Mouse (Mus musculus) lung, embryonic 14.5 days (tissue): ENCODE measurements around the gene Fam78a. TPM values are rescaled to one million over a fixed set of nuclear protein-coding genes. Genes with fewer than 3 reads are reported as not detected.

Experiments
- ATAC-seq: fragments of 200-750 bp; cut with Nextera tagmentation; 2 replicates; pipeline ENCODE4 v1.8.0; 2017; ENCODE audit warnings: mild to moderate bottlenecking, moderate TSS enrichment, moderate library complexity; ENCODE audit not compliant: insufficient read depth
- DNase-seq: peaks from one replicate; pipeline ENCODE4 v3.0.0-alpha.2; 2015
- H3K27ac ChIP-seq: fragments of 300-500 bp; sonication (generic); 2 replicates; pipeline ENCODE4 v1.5.1; 2014; ENCODE audit warnings: low read depth, mild to moderate bottlenecking, moderate library complexity
- H3K27me3 ChIP-seq: fragments of 300-500 bp; sonication (generic); 2 replicates; pipeline ENCODE4 v1.6.1; 2014; ENCODE audit warnings: low read length, control low read depth; ENCODE audit not compliant: insufficient read depth
- H3K36me3 ChIP-seq: fragments of 300-500 bp; sonication (generic); 2 replicates; pipeline ENCODE4 v1.6.1; 2014; ENCODE audit warnings: control low read depth; ENCODE audit not compliant: insufficient read depth
- H3K4me1 ChIP-seq: fragments of 300-500 bp; sonication (generic); 2 replicates; pipeline ENCODE4 v1.6.1; 2014; ENCODE audit warnings: antibody characterized with exemption, control low read depth; ENCODE audit not compliant: insufficient read depth
- H3K4me2 ChIP-seq: fragments of 300-500 bp; sonication (generic); 2 replicates; pipeline ENCODE4 v1.6.1; 2014; ENCODE audit warnings: mild to moderate bottlenecking
- H3K4me3 ChIP-seq: fragments of 300-500 bp; sonication (generic); 2 replicates; pipeline ENCODE4 v1.5.1; 2014; ENCODE audit warnings: low read depth, low read length
- H3K9ac ChIP-seq: fragments of 300-500 bp; sonication (generic); 2 replicates; pipeline ENCODE4 v1.6.1; 2014
- H3K9me3 ChIP-seq: fragments of 300-500 bp; sonication (generic); 2 replicates; pipeline ENCODE4 v1.6.1; 2016; ENCODE audit warnings: low read depth, low read length, control low read depth
- CTCF ChIP-seq: IDR thresholded peaks from 2 replicates; pipeline ENCODE4 v1.5.1; 2016; ENCODE audit warnings: antibody characterized with exemption, low read depth
- WGBS: fragments of 180-500 bp; shearing (Covaris S2); extraction: QIAGEN DNeasy Blood & Tissue Kit; methylation state at CpG from one replicate; pipeline ENCODE4 v1.1.7; 2014; 5-methylcytosine and 5-hydroxymethylcytosine counted together
- polyA plus RNA-seq: library from polyadenylated mRNA; unstranded; fragments of >200 nt; fragmentation: Nextera tagmentation; extraction: Ambion mirVana; gene quantifications from 2 replicates; pipeline ENCODE4 v1.2.1, GENCODE M21; 2014

Gene Fam78a
- polyA plus RNA-seq, 1 experiment from 2014 or later = 4.9 TPM

- no peak overlapping the region for H3K27ac ChIP-seq
- no peak for DNase-seq
- no peaks in the 10 kb centered on the region for H3K9me3 ChIP-seq
- H3K4me1 ChIP-seq = no peaks in the 10 kb centered on the region
- no peak for ATAC-seq
- H3K9ac ChIP-seq = no peak overlapping the region
- 73% methylated on average over 4 of the region's 4 CpGs for WGBS
- H3K4me2 ChIP-seq = no peak overlapping the region
- no peak for TF ChIP-seq CTCF
- 0 out of 2 replicates have a peak, but pooled peaks cover 3% of the 10 kb centered on the region for H3K36me3 ChIP-seq
- no peaks in the 10 kb centered on the region for H3K27me3 ChIP-seq
- H3K4me3 ChIP-seq = no peak overlapping the region
Observed at GRCm38 (mm10) chr2:32066005-32066404, 18.7 kb downstream of the Fam78a start.

- Histone ChIP-seq H3K9ac (no peak overlapping the region), H3K36me3 (0 out of 2 replicates have a peak, but pooled peaks cover 3% of the 10 kb centered on the region), H3K4me2 (no peak overlapping the region), H3K4me1 (no peaks in the 10 kb centered on the region), H3K4me3 (no peak overlapping the region), H3K27ac (no peak overlapping the region), H3K27me3 (no peaks in the 10 kb centered on the region), H3K9me3 (no peaks in the 10 kb centered on the region)
- ATAC-seq (no peak), DNase-seq (no peak)
- 74% methylated on average over 5 of the region's 5 CpGs for WGBS
- no peak for TF ChIP-seq CTCF
Observed at GRCm38 (mm10) chr2:32065371-32065791, 19.3 kb downstream of the Fam78a start.

- Histone ChIP-seq H3K27me3 (no peaks in the 10 kb centered on the region), H3K4me3 (no peak overlapping the region), H3K9ac (no peak overlapping the region), H3K27ac (no peak overlapping the region), H3K9me3 (no peaks in the 10 kb centered on the region), H3K4me2 (no peak overlapping the region), H3K36me3 (0 out of 2 replicates have a peak, but pooled peaks cover 3% of the 10 kb centered on the region), H3K4me1 (no peaks in the 10 kb centered on the region)
- 60% methylated on average over 13 of the region's 13 CpGs for WGBS
- no peak for ATAC-seq
- TF ChIP-seq CTCF = no peak
- no peak for DNase-seq
Observed at GRCm38 (mm10) chr2:32064913-32065312, 19.7 kb downstream of the Fam78a start.

- Histone ChIP-seq H3K4me2 (no peak overlapping the region), H3K4me3 (no peak overlapping the region), H3K9ac (no peak overlapping the region), H3K36me3 (no peaks in the 10 kb centered on the region), H3K9me3 (no peaks in the 10 kb centered on the region), H3K4me1 (no peaks in the 10 kb centered on the region), H3K27ac (no peak overlapping the region), H3K27me3 (no peaks in the 10 kb centered on the region)
- no peak for ATAC-seq
- no peak for DNase-seq
- no peak for TF ChIP-seq CTCF
- 70% methylated on average over 7 of the region's 7 CpGs for WGBS
Observed at GRCm38 (mm10) chr2:32063451-32064151, 21.1 kb downstream of the Fam78a start.

- WGBS = 83% methylated on average over 15 of the region's 15 CpGs
- Histone ChIP-seq H3K4me2 (no peak overlapping the region), H3K9ac (no peak overlapping the region), H3K27me3 (no peaks in the 10 kb centered on the region), H3K36me3 (no peaks in the 10 kb centered on the region), H3K4me1 (no peaks in the 10 kb centered on the region), H3K27ac (no peak overlapping the region), H3K9me3 (no peaks in the 10 kb centered on the region), H3K4me3 (no peak overlapping the region)
- ATAC-seq (no peak), DNase-seq (no peak)
- TF ChIP-seq CTCF = no peak
Observed at GRCm38 (mm10) chr2:32062626-32063410, 21.8 kb downstream of the Fam78a start.

GRCm38 (mm10) chr2:32061722-32062505 is 22.7 kb downstream of the Fam78a start:
- DNase-seq (no peak), ATAC-seq (no peak)
- WGBS = 56% methylated on average over 12 of the region's 12 CpGs
- no peaks in the 10 kb centered on the region for H3K9me3 ChIP-seq
- no peak overlapping the region for H3K4me2 ChIP-seq
- no peaks in the 10 kb centered on the region for H3K36me3 ChIP-seq
- no peak overlapping the region for H3K4me3 ChIP-seq
- H3K9ac ChIP-seq = no peak overlapping the region
- H3K27ac ChIP-seq = no peak overlapping the region
- no peaks in the 10 kb centered on the region for H3K4me1 ChIP-seq
- no peak for TF ChIP-seq CTCF
- H3K27me3 ChIP-seq = no peaks in the 10 kb centered on the region

- no peak for DNase-seq
- ATAC-seq = no peak
- H3K27ac ChIP-seq = no peak overlapping the region
- no peak overlapping the region for H3K9ac ChIP-seq
- H3K4me2 ChIP-seq = no peak overlapping the region
- no peak overlapping the region for H3K4me3 ChIP-seq
- H3K36me3 ChIP-seq = no peaks in the 10 kb centered on the region
- no peak for TF ChIP-seq CTCF
- H3K4me1 ChIP-seq = no peaks in the 10 kb centered on the region
- no peaks in the 10 kb centered on the region for H3K9me3 ChIP-seq
- WGBS = 66% methylated on average over 2 of the region's 2 CpGs
- H3K27me3 ChIP-seq = no peaks in the 10 kb centered on the region
Observed at GRCm38 (mm10) chr2:32061189-32061588, 23.5 kb downstream of the Fam78a start.
